ENCODE assay signal across 10 mouse cellular contexts in the genomic region with DNA sequence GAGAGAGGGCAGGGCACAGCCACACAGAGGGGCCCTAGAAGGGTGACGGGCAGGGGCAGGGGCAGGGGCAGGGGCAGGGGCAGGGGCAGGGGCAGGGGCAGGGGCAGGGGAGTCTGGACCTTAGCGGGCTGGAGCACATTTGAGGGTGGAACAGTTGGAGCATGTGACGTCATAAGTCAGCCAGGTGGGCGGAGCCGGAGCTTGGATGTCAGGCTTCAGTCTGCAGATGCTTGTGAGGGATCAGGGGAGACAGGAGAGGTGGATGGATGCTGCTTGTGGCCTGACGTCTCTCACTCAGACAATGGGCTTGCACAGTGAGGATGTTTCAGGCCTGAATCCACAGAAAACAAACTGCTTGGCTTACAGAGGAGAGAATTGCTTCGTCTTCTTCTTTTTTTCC. TPM values are rescaled to one million over a fixed set of nuclear protein-coding genes. Genes with fewer than 3 reads are reported as not detected.
DNase-seq lines count a peak whose midpoint lies in the region; ATAC-seq and TF ChIP-seq lines count a peak whose summit lies in the region.
"Had no signal": no experiment of that assay in that cellular context is flagged by ENCODE, and none has a peak within 500 bp of the region (broad histone marks: within the 10 kb centered on the region; RNA-seq: fewer than 3 reads in every experiment).

No protein-coding gene starts in this region.

- TF ChIP-seq POLR2A in heart, adult 2 months (IDR thresholded peaks at IDR 0.05; ENCODE audit: insufficient read depth, low read depth, low read length), result no peak
- no peak for TF ChIP-seq POLR2A in limb, embryonic 14.5 days (IDR thresholded peaks at IDR 0.05; ENCODE audit: borderline replicate concordance, extremely low read depth, insufficient read depth, insufficient read length)

- intact Hi-C loops in heart, adult 2 months (cut with DNase I), result no loop called here

- no peak overlapping the region for H3K9ac ChIP-seq in heart, adult 2 months (ENCODE audit: low read depth, low read length)
- peak overlapping the region; percentile 41 for H3K9ac ChIP-seq in forebrain, embryonic 12.5 days
- peak overlapping the region; percentile 28 for H3K9ac ChIP-seq in limb, embryonic 14.5 days (ENCODE audit: low read depth, low read length, severe bottlenecking)

- no peak overlapping the region for H3K4me3 ChIP-seq in heart, adult 2 months
- no peak overlapping the region for H3K4me3 ChIP-seq in forebrain, embryonic 12.5 days (replicated peaks)
- H3K4me3 ChIP-seq in limb, embryonic 14.5 days (replicated peaks; ENCODE audit: low read length), result no peak overlapping the region

- peak overlapping the region; percentile 35 for H3K4me2 ChIP-seq in forebrain, embryonic 12.5 days
- peak overlapping the region; percentile 17; the same call in 1 of the 2 replicates for H3K4me2 ChIP-seq in limb, embryonic 14.5 days (replicated peaks; ENCODE audit: low read depth, low read length, severe bottlenecking)

- H3K36me3 ChIP-seq in heart, adult 2 months (ENCODE audit: control insufficient read depth, insufficient read depth, low read length), result no peaks in the 10 kb centered on the region
- no peaks in the 10 kb centered on the region for H3K36me3 ChIP-seq in forebrain, embryonic 12.5 days (replicated peaks)
- H3K36me3 ChIP-seq in limb, embryonic 14.5 days (ENCODE audit: control insufficient read depth, insufficient read depth, low read length), result no peaks in the 10 kb centered on the region

- TF ChIP-seq EP300 in heart, adult 2 months (IDR thresholded peaks at IDR 0.05; ENCODE audit: insufficient read depth, low read depth, low read length), result no peak

- peak; percentile 92 for DNase-seq in heart, adult 11 months
- DNase-seq in heart, adult 2 months, result no peak
- peak; percentile 60 for DNase-seq in ES-CJ7 (ENCODE audit: low read depth, low spot score)
- DNase-seq in limb, embryonic 14.5 days (ENCODE audit: low spot score), result no peak
- no peak for DNase-seq in layer of hippocampus, postnatal 14 days (ENCODE audit: low spot score in 2 of 2)
- DNase-seq in right cerebral cortex, adult 18-20 months, result no peak

- peaks cover 10% of the 10 kb centered on the region for H3K4me1 ChIP-seq in heart, adult 2 months (ENCODE audit: control insufficient read depth, insufficient read depth, low read length)
- H3K4me1 ChIP-seq in forebrain, embryonic 12.5 days, result peaks cover 6% of the 10 kb centered on the region; the same call in 1 of the 2 replicates
- H3K4me1 ChIP-seq in limb, embryonic 14.5 days (ENCODE audit: control insufficient read depth, insufficient read depth, low read length), result 0 out of 2 replicates have a peak, but pooled peaks cover 1% of the 10 kb centered on the region

- ATAC-seq in forebrain, embryonic 12.5 days (ENCODE audit: low FRiP score), result no peak
- ATAC-seq in limb, embryonic 14.5 days (ENCODE audit: low FRiP score, low read depth), result no peak
- ATAC-seq in activated CD4-positive, CD25-positive, alpha-beta regulatory T cell, adult 4 months, result no peak

- H3K9me3 ChIP-seq in forebrain, embryonic 12.5 days, result no peaks in the 10 kb centered on the region
- no peaks in the 10 kb centered on the region for H3K9me3 ChIP-seq in limb, embryonic 14.5 days (ENCODE audit: control insufficient read depth, low read length)

- no peak for TF ChIP-seq CTCF in heart, adult 2 months (IDR thresholded peaks at IDR 0.05)

- no peaks in the 10 kb centered on the region for H3K79me2 ChIP-seq in heart, adult 2 months (replicated peaks; ENCODE audit: control insufficient read depth, insufficient read depth, low read length)

- H3K27me3 ChIP-seq in heart, adult 2 months (ENCODE audit: control insufficient read depth, insufficient read depth, low read length), result no peaks in the 10 kb centered on the region
- no peaks in the 10 kb centered on the region for H3K27me3 ChIP-seq in forebrain, embryonic 12.5 days
- no peaks in the 10 kb centered on the region for H3K27me3 ChIP-seq in limb, embryonic 14.5 days (ENCODE audit: control insufficient read depth, insufficient read depth, low read length)

- WGBS in heart, adult 2 months, result 38% methylated on average over 7 of the region's 7 CpGs
- 14% methylated on average over 7 of the region's 7 CpGs for WGBS in forebrain, embryonic 12.5 days
- WGBS in limb, embryonic 14.5 days, result 14% methylated on average over 7 of the region's 7 CpGs

- H3K27ac ChIP-seq in heart, adult 2 months, result no peak overlapping the region
- H3K27ac ChIP-seq in forebrain, embryonic 12.5 days, result no peak overlapping the region
- H3K27ac ChIP-seq in limb, embryonic 14.5 days (replicated peaks; ENCODE audit: low read depth, low read length), result no peak overlapping the region

RNA-seq across cellular contexts. Expression of gene 6030408B16Rik, which starts 5.5 kb away (rescaled TPM):
- 1 to 10 TPM in 1 of 2 experiments, under 1 TPM in 1; 0.70 to 1.1 TPM for total RNA-seq in heart, adult 2 months (2021)
- 2.5 and 6.3 TPM in 2 replicates for polyA plus RNA-seq in heart, adult 2 months (2012; rRNA removed)
- polyA plus RNA-seq in forebrain, embryonic 12.5 days (2016; fragmentation: Nextera tagmentation; extraction: Ambion mirVana), result 0.27 and 0.28 TPM in 2 replicates
- 1.0 and 2.2 TPM in 2 replicates for polyA plus RNA-seq in limb, embryonic 14.5 days (2012; rRNA removed)
- 0.74 and 1.8 TPM in 2 replicates for polyA plus RNA-seq in limb, embryonic 14.5 days (2014; fragmentation: Nextera tagmentation; extraction: Ambion mirVana)
- total RNA-seq in layer of hippocampus, postnatal 14 days (2021), result under 1 TPM; 0.28 to 0.69 TPM
- under 1 TPM in 1 of 2 experiments, not detected in 1; 0.38 TPM for polyA plus RNA-seq in activated CD4-positive, CD25-positive, alpha-beta regulatory T cell, adult 4 months (2017; shearing (Covaris generic))
- total RNA-seq: gastrocnemius, adult 8-10 months; liver, adult 2 months had no signal
- polyA plus RNA-seq: liver, adult 2 months had no signal

RNA-seq across cellular contexts. Expression of gene Atg101, which starts 14.5 kb away (rescaled TPM):
- total RNA-seq in heart, adult 2 months (2021), result 10 to 100 TPM; 21.2 to 22.4 TPM
- polyA plus RNA-seq in heart, adult 2 months (2012; rRNA removed), result 26.4 and 29.3 TPM in 2 replicates
- 61.9 and 63.2 TPM in 2 replicates for polyA plus RNA-seq in forebrain, embryonic 12.5 days (2016; fragmentation: Nextera tagmentation; extraction: Ambion mirVana)
- polyA plus RNA-seq in limb, embryonic 14.5 days (2012; rRNA removed), result 42.9 and 47.2 TPM in 2 replicates
- 53.3 and 56.0 TPM in 2 replicates for polyA plus RNA-seq in limb, embryonic 14.5 days (2014; fragmentation: Nextera tagmentation; extraction: Ambion mirVana)
- 10 to 100 TPM; 45.9 to 47.3 TPM for total RNA-seq in layer of hippocampus, postnatal 14 days (2021)
- polyA plus RNA-seq in activated CD4-positive, CD25-positive, alpha-beta regulatory T cell, adult 4 months (2017; shearing (Covaris generic)), result 10 to 100 TPM; 42.8 to 43.6 TPM

RNA-seq across cellular contexts. Expression of gene Nr4a1, which starts 44.5 kb away (rescaled TPM):
- 10 to 100 TPM; 12.1 to 45.3 TPM for total RNA-seq in heart, adult 2 months (2021)
- 17.0 and 23.8 TPM in 2 replicates for polyA plus RNA-seq in heart, adult 2 months (2012; rRNA removed)
- 2.9 and 3.6 TPM in 2 replicates for polyA plus RNA-seq in forebrain, embryonic 12.5 days (2016; fragmentation: Nextera tagmentation; extraction: Ambion mirVana)
- polyA plus RNA-seq in limb, embryonic 14.5 days (2012; rRNA removed), result 19.6 and 31.2 TPM in 2 replicates
- polyA plus RNA-seq in limb, embryonic 14.5 days (2014; fragmentation: Nextera tagmentation; extraction: Ambion mirVana), result 9.9 and 10.5 TPM in 2 replicates
- 10 to 100 TPM; 34.5 to 54.4 TPM for total RNA-seq in layer of hippocampus, postnatal 14 days (2021)
- 10 to 100 TPM; 37.5 to 92.8 TPM for polyA plus RNA-seq in activated CD4-positive, CD25-positive, alpha-beta regulatory T cell, adult 4 months (2017; shearing (Covaris generic))

Comparison
In these comparisons a context has a peak if more than half of its experiments do, and no peak if none do; other contexts are left out.
1. DNase-seq: peak in heart, adult 11 months (single experiment) and ES-CJ7 (single experiment); none in heart, adult 2 months (0 of 2), limb, embryonic 14.5 days (single experiment), layer of hippocampus, postnatal 14 days (0 of 2) and right cerebral cortex, adult 18-20 months (single experiment).